ENCODE assay signal across 8 mouse cellular contexts in the genomic region with DNA sequence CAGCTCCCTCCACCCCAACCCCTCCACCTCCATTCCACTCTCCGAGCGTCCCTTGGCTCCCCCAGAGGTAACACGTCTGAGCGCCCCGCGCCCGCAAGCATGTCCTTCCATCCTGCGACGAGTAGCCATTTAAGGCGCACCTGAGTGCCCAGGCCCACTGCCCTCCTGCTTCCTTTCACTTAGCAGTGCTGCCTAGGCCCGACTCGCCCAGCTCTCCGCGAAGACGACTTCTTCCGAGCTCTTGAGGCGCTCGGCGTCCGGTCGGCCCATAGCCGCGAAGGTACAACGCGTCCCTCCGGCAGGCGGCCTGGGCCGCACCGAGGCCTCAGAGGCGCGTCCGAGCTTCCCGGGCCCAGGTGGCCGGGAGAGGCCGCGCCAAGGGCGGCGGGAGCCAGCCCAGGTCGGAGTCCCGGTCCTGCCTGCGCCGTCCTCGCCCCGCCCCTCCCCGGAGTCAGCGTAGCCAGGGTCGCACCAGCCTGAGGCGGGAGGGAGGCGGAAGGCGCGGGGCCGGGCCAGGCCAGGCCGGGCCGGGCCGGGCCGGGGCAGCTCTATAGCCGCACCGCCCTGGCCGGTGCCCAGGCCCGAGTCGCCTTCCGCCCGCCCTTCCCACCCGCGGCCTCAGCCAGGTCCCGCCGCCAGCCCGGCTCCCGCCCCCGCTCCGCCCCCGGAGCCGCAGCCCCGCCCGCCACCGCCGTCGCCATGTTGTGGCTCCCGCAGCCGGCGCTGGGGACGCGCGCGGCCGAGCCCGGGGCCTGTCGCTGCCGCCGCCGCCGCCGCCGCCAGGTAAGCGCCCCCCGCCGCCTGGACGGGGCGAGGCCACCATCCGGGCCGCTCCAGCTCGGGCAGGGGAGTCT. TPM values are rescaled to one million over a fixed set of nuclear protein-coding genes. Genes with fewer than 3 reads are reported as not detected.
DNase-seq lines count a peak whose midpoint lies in the region.

Gene Zfp592, plus strand, starts transcription at position 702 of the 854 bp plus-strand sequence.

- no peaks in the 10 kb centered on the region for H3K9me3 ChIP-seq in hindbrain, embryonic 10.5 days

- peaks cover 39% of the 10 kb centered on the region for H3K4me1 ChIP-seq in hindbrain, embryonic 10.5 days (replicated peaks)

- under 1% methylated on average over 101 of the region's 102 CpGs for WGBS in hindbrain, embryonic 10.5 days

- H3K27ac ChIP-seq in hindbrain, embryonic 10.5 days: peak within 1 kb of the TSS; percentile 100

- H3K4me3 ChIP-seq in hindbrain, embryonic 10.5 days: peak within 1 kb of the TSS; percentile 93

- H3K27me3 ChIP-seq in hindbrain, embryonic 10.5 days (ENCODE audit: insufficient read depth, poor library complexity, severe bottlenecking): no peaks in the 10 kb centered on the region

- H3K36me3 ChIP-seq in hindbrain, embryonic 10.5 days: no peaks in the 10 kb centered on the region

- peak; percentile 92 for DNase-seq in NIH3T3 (ENCODE audit: low read depth)
- DNase-seq in cerebellum, adult 9-11 months: peak; percentile 85
- DNase-seq in frontal cortex, adult 2 months (ENCODE audit: extremely low spot score in 1 of 2, low spot score in 1 of 2): peak in 1 of 2 experiments; percentile 48
- peak; percentile 86 for DNase-seq in hindbrain, embryonic 10.5 days (ENCODE audit: low spot score)
- DNase-seq in layer of hippocampus, postnatal 14 days (ENCODE audit: low spot score in 2 of 2): peak; percentile 60 to 73
- peak; percentile 89 for DNase-seq in lung, postnatal 14 days
- peak; percentile 51 for DNase-seq in retina, adult 2 months (ENCODE audit: low read depth, low spot score)
- peak; percentile 84 to 85 for DNase-seq in thymus, postnatal 36 days

RNA-seq across cellular contexts. Expression of gene Zfp592, which starts in this region (rescaled TPM):
- polyA plus RNA-seq in frontal cortex, adult 2 months (2012; rRNA removed): 14.1 and 16.6 TPM in 2 replicates
- 11.8 and 16.2 TPM in 2 replicates for polyA plus RNA-seq in hindbrain, embryonic 10.5 days (2016; fragmentation: Nextera tagmentation; extraction: Ambion mirVana)
- total RNA-seq in layer of hippocampus, postnatal 14 days (2021): 10 to 100 TPM; 25.4 to 26.0 TPM
